Mouse (Mus musculus): ENCODE measurements around the gene Xntrpc. TPM values are rescaled to one million over a fixed set of nuclear protein-coding genes. Genes with fewer than 3 reads are reported as not detected.

Gene Xntrpc
- polyA plus RNA-seq, 1 experiment from 2014 or later: 1.2 TPM

GRCm38 (mm10) chr7:102084041-102084696 lies 18.7 kb downstream of the Xntrpc start:
- Histone ChIP-seq H3K27me3 (replicated peaks) (no peaks in the 10 kb centered on the region), H3K9me3 (no peaks in the 10 kb centered on the region), H3K9ac (no peak overlapping the region), H3K36me3 (peaks cover 22% of the 10 kb centered on the region; the same call in 1 of the 2 replicates), H3K4me3 (replicated peaks) (no peak overlapping the region), H3K4me1 (no peaks in the 10 kb centered on the region), H3K27ac (no peak overlapping the region), H3K4me2 (no peak overlapping the region)
- ATAC-seq (ENCODE audit: insufficient read depth, low FRiP score, low read depth): no peak
- WGBS: 80% methylated on average over 26 of the region's 26 CpGs

DNA sequence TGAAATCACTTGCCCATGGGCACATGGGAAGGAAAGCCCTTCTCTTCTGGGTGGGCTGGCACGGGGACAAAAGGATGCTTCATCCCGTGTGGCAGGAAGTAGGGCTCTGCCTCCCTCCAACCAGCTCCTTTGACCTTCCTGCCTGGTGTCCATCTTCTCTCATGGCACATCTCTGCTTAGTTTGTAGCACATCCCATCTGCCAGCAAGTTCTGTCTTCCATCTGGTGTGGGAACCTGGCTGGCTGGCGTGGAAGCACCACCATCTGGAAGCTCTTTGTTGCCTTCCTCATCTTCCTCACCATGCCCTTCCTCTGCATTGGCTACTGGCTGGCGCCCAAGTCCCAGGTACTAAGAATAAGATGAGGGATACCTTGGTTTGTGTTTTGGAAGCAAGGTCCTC lies 21.8 kb downstream of the Xntrpc start:
- Histone ChIP-seq H3K9me3 (no peaks in the 10 kb centered on the region), H3K36me3 (peaks cover 6% of the 10 kb centered on the region; the same call in 1 of the 2 replicates), H3K4me2 (no peak overlapping the region), H3K27me3 (replicated peaks) (no peaks in the 10 kb centered on the region), H3K4me3 (replicated peaks) (no peak overlapping the region), H3K27ac (no peak overlapping the region), H3K9ac (no peak overlapping the region), H3K4me1 (no peaks in the 10 kb centered on the region)
- WGBS: 86% methylated on average over 4 of the region's 4 CpGs
- no peak for ATAC-seq (ENCODE audit: insufficient read depth, low FRiP score, low read depth)

GRCm38 (mm10) chr7:102099760-102100661 lies 34.5 kb downstream of the Xntrpc start:
- H3K4me1 ChIP-seq: peaks cover 7% of the 10 kb centered on the region; the same call in 1 of the 2 replicates
- no peaks in the 10 kb centered on the region for H3K36me3 ChIP-seq
- peak overlapping the region; percentile 31 for H3K4me3 ChIP-seq (replicated peaks)
- H3K9ac ChIP-seq: no peak overlapping the region
- no peak overlapping the region for H3K27ac ChIP-seq
- no peaks in the 10 kb centered on the region for H3K9me3 ChIP-seq
- WGBS: 6% methylated on average over 30 of the region's 30 CpGs
- peak overlapping the region; percentile 64 for H3K4me2 ChIP-seq
- no peaks in the 10 kb centered on the region for H3K27me3 ChIP-seq (replicated peaks)
- 0 out of 2 replicates have a peak, but pooled peaks have one; percentile 48 for ATAC-seq (ENCODE audit: insufficient read depth, low FRiP score, low read depth)

GRCm38 (mm10) chr7:102100868-102101267 lies 35.4 kb downstream of the Xntrpc start:
- WGBS: 60% methylated on average over 5 of the region's 5 CpGs
- Histone ChIP-seq H3K27ac (no peak overlapping the region), H3K9ac (no peak overlapping the region), H3K36me3 (no peaks in the 10 kb centered on the region), H3K27me3 (replicated peaks) (no peaks in the 10 kb centered on the region), H3K4me1 (peaks cover 7% of the 10 kb centered on the region; the same call in 1 of the 2 replicates), H3K4me2 (no peak overlapping the region), H3K4me3 (replicated peaks) (no peak overlapping the region), H3K9me3 (no peaks in the 10 kb centered on the region)
- ATAC-seq (ENCODE audit: insufficient read depth, low FRiP score, low read depth): no peak

GRCm38 (mm10) chr7:102101487-102101886 lies 36.0 kb downstream of the Xntrpc start, which contains the start of gene Art1:
Art1 (plus strand) TSS chr7:102101743.
- Histone ChIP-seq H3K27ac (no peak within 1 kb of the TSS), H3K4me1 (peaks cover 8% of the 10 kb centered on the region; the same call in 1 of the 2 replicates), H3K27me3 (replicated peaks) (no peaks in the 10 kb centered on the region), H3K9ac (no peak within 1 kb of the TSS), H3K36me3 (no peaks in the 10 kb centered on the region), H3K9me3 (no peaks in the 10 kb centered on the region), H3K4me3 (replicated peaks) (no peak within 1 kb of the TSS), H3K4me2 (no peak within 1 kb of the TSS)
- ATAC-seq (ENCODE audit: insufficient read depth, low FRiP score, low read depth): no peak
- 58% methylated on average over 5 of the region's 5 CpGs for WGBS

GRCm38 (mm10) chr7:102102241-102102640 lies 36.7 kb downstream of the Xntrpc start:
- H3K9ac ChIP-seq: no peak overlapping the region
- peaks cover 15% of the 10 kb centered on the region; the same call in 1 of the 2 replicates for H3K4me1 ChIP-seq
- H3K27ac ChIP-seq: no peak overlapping the region
- 57% methylated on average over 8 of the region's 8 CpGs for WGBS
- no peak overlapping the region for H3K4me2 ChIP-seq
- no peaks in the 10 kb centered on the region for H3K36me3 ChIP-seq
- H3K27me3 ChIP-seq (replicated peaks): no peaks in the 10 kb centered on the region
- no peak overlapping the region for H3K4me3 ChIP-seq (replicated peaks)
- no peaks in the 10 kb centered on the region for H3K9me3 ChIP-seq
- ATAC-seq (ENCODE audit: insufficient read depth, low FRiP score, low read depth): no peak

GRCm38 (mm10) chr7:102102696-102103095 lies 37.2 kb downstream of the Xntrpc start:
- WGBS: 43% methylated on average over 6 of the region's 6 CpGs
- H3K4me2 ChIP-seq: no peak overlapping the region
- no peak for ATAC-seq (ENCODE audit: insufficient read depth, low FRiP score, low read depth)
- H3K9ac ChIP-seq: no peak overlapping the region
- H3K4me3 ChIP-seq (replicated peaks): no peak overlapping the region
- H3K36me3 ChIP-seq: no peaks in the 10 kb centered on the region
- H3K4me1 ChIP-seq: peaks cover 17% of the 10 kb centered on the region; the same call in 1 of the 2 replicates
- no peaks in the 10 kb centered on the region for H3K27me3 ChIP-seq (replicated peaks)
- H3K27ac ChIP-seq: no peak overlapping the region
- no peaks in the 10 kb centered on the region for H3K9me3 ChIP-seq

DNA sequence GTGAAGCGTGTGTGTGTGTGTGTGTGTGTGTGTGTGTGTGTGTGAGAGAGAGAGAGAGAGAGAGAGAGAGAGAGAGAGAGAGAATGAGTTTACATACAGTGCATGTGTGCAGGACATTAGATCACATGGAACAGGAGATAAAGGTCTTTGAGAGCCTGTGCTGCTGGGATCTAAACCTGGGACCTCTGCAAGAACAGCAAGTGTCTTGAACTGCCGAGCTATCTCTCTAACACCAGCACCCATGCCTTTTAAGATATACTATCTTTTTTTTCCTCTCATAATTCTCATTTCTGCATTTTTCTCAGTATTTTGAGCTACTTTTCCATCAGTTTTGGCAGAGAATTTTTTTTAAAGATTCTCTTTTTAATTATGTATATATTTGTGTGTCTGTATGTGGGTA lies 38.0 kb downstream of the Xntrpc start:
- ATAC-seq (ENCODE audit: insufficient read depth, low FRiP score, low read depth): no peak
- Histone ChIP-seq H3K4me3 (replicated peaks) (no peak overlapping the region), H3K4me1 (peaks cover 17% of the 10 kb centered on the region; the same call in 1 of the 2 replicates), H3K36me3 (no peaks in the 10 kb centered on the region), H3K9me3 (no peaks in the 10 kb centered on the region), H3K4me2 (no peak overlapping the region), H3K27me3 (replicated peaks) (no peaks in the 10 kb centered on the region), H3K9ac (no peak overlapping the region), H3K27ac (no peak overlapping the region)
- 77% methylated on average over 2 of the region's 2 CpGs for whole genome bisulfite sequencing

DNA sequence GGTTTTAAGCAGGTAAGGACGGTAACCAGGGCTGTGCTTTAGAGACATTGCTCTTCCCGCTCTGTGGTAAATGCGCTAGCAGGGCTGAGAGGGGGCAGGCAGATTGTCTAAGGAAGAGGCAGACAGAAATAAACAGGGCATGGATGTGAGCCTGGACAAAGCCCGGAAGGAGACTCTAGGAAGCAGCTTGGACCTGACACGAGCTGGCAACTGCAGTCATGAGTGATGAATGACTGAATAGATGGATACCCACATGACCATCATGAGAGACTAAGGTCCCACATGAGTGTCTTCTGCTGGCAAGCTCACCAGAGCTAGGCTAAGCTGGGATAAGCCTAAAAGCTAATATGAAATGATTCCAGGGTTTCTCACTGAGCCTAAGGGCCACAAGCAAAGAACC lies 38.6 kb downstream of the Xntrpc start:
- Histone ChIP-seq H3K9ac (no peak overlapping the region), H3K27ac (no peak overlapping the region), H3K9me3 (no peaks in the 10 kb centered on the region), H3K4me2 (no peak overlapping the region), H3K4me1 (peaks cover 17% of the 10 kb centered on the region; the same call in 1 of the 2 replicates), H3K27me3 (replicated peaks) (no peaks in the 10 kb centered on the region), H3K4me3 (replicated peaks) (no peak overlapping the region), H3K36me3 (no peaks in the 10 kb centered on the region)
- ATAC-seq (ENCODE audit: insufficient read depth, low FRiP score, low read depth): no peak
- 55% methylated on average over 5 of the region's 5 CpGs for WGBS

- Histone ChIP-seq H3K36me3 (no peaks in the 10 kb centered on the region), H3K9ac (peak overlapping the region; percentile 12; the same call in 1 of the 2 replicates), H3K4me2 (peak overlapping the region; percentile 67), H3K27me3 (replicated peaks) (no peaks in the 10 kb centered on the region), H3K4me3 (replicated peaks) (peak overlapping the region; percentile 32), H3K9me3 (no peaks in the 10 kb centered on the region), H3K27ac (no peak overlapping the region), H3K4me1 (peaks cover 10% of the 10 kb centered on the region; the same call in 1 of the 2 replicates)
- 11% methylated on average over 23 of the region's 23 CpGs for WGBS
- peak; percentile 36; the same call in 1 of the 2 replicates for ATAC-seq (ENCODE audit: insufficient read depth, low FRiP score, low read depth)
Observed at GRCm38 (mm10) chr7:102106700-102107141, 41.2 kb downstream of the Xntrpc start.

DNA sequence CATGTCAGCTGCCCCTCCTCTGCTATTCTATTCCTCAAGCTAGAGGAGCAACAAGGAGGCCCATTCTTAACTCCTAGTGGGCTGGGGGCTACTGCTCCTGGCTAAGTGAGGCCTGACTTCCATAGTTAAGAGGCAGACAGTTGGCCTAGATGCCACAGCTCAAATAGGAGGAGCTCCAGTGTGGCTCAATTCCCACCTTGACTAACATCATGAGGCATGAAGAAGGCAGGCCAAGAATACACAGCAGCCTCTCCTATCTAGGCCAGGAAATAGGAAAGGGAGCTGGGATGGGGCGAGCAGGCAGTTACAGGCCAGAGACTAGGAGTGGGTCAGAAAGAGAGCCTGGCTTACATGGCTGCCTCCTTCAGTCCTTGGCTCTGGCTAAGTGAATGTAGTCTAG lies 42.7 kb downstream of the Xntrpc start:
- H3K27ac ChIP-seq: no peak overlapping the region
- H3K9ac ChIP-seq: no peak overlapping the region
- H3K4me2 ChIP-seq: no peak overlapping the region
- WGBS: 71% methylated on average over 1 of the region's 1 CpGs
- no peaks in the 10 kb centered on the region for H3K9me3 ChIP-seq
- no peaks in the 10 kb centered on the region for H3K36me3 ChIP-seq
- ATAC-seq (ENCODE audit: insufficient read depth, low FRiP score, low read depth): no peak
- H3K27me3 ChIP-seq (replicated peaks): no peaks in the 10 kb centered on the region
- no peak overlapping the region for H3K4me3 ChIP-seq (replicated peaks)
- H3K4me1 ChIP-seq: peaks cover 10% of the 10 kb centered on the region; the same call in 1 of the 2 replicates

- Histone ChIP-seq H3K27ac (no peak within 1 kb of the TSS), H3K9ac (no peak within 1 kb of the TSS), H3K36me3 (no peaks in the 10 kb centered on the region), H3K4me2 (no peak within 1 kb of the TSS), H3K4me1 (peaks cover 10% of the 10 kb centered on the region; the same call in 1 of the 2 replicates), H3K9me3 (no peaks in the 10 kb centered on the region), H3K4me3 (replicated peaks) (no peak within 1 kb of the TSS), H3K27me3 (replicated peaks) (0 out of 2 replicates have a peak, but pooled peaks cover 2% of the 10 kb centered on the region)
- 73% methylated on average over 7 of the region's 7 CpGs for WGBS
- ATAC-seq (ENCODE audit: insufficient read depth, low FRiP score, low read depth): no peak
Observed at GRCm38 (mm10) chr7:102109171-102109570, 43.7 kb downstream of the Xntrpc start, which contains the start of gene Art5. Art5 (minus strand) TSS chr7:102109489.
